Mouse (Mus musculus) brain, adult 2 months (tissue): ENCODE measurements around the gene Cntf.

ENCODE experiments used
- DNase-seq: peaks from one replicate; pipeline ENCODE4 v3.0.0; 2011; ENCODE audit warnings: low read depth, low spot score

Cntf gene

GRCm38 (mm10) chr19:12765308-12765707 is at the start of gene Cntf:
TSS of gene Cntf (minus strand) at chr19:12765632.
- no peak for DNase-seq

GRCm38 (mm10) chr19:12813883-12814282 is 48.5 kb upstream of the Cntf start:
- no peak for DNase-seq

- DNase-seq: no peak
These were observed 47.4 kb upstream of the Cntf start for GRCm38 (mm10) chr19:12812644-12813364.

DNA sequence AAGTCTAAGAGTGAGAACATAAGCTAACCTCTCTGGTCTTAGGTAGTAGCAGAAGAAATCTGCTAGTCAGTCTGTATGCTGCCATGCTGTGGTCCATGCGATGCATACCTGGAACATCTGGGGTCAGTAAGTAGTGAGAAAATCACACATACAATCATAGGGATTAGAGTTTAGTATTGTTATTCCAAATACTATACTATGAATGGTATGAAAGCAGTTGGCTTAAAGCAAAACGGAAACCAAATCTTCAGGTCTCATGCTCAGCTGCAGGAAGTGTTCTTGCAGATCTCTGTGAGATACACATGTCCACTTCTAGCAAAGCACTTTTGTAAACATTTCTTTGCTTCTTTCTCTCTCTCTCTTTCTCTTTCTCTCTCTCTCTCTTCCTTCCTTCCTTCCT is 40.8 kb upstream of the Cntf start:
- DNase-seq: no peak

GRCm38 (mm10) chr19:12805730-12806129 is 40.3 kb upstream of the Cntf start:
- no peak for DNase-seq

- DNase-seq: no peak
These were observed 38.8 kb upstream of the Cntf start for GRCm38 (mm10) chr19:12804237-12804636.

GRCm38 (mm10) chr19:12802830-12803229 is 37.4 kb upstream of the Cntf start:
- DNase-seq: peak; percentile 91

DNA sequence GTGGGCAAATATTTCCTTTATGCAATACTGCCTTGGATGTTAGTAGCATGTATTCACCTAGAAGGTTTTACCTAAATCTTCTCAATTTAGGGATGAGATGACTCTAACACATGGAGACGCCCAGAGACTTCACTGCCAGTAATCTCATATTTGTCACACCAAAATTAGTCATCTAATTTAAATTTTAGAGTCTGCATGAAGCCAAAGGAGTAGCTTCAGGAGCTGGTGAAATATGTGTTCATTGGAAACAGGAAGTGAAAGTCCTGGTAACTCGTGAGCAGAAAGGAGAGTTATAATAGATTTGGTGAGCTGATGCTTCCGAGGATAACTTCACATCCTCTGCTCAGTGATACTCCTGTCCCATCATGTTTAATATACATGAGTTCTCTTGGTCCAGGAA is 35.6 kb upstream of the Cntf start:
- DNase-seq: peak; percentile 16

- no peak for DNase-seq
These were observed 35.2 kb upstream of the Cntf start for GRCm38 (mm10) chr19:12800621-12801020.

- DNase-seq: no peak
These were observed 33.6 kb upstream of the Cntf start for GRCm38 (mm10) chr19:12799081-12799480.

GRCm38 (mm10) chr19:12798404-12798803 is 33.0 kb upstream of the Cntf start:
- DNase-seq: peak; percentile 13

GRCm38 (mm10) chr19:12797071-12797470 is 31.6 kb upstream of the Cntf start:
- DNase-seq: peak; percentile 84

- DNase-seq: peak; percentile 80
These were observed 31.0 kb upstream of the Cntf start for GRCm38 (mm10) chr19:12796328-12796931.

GRCm38 (mm10) chr19:12795511-12796327 is 30.3 kb upstream of the Cntf start, which contains the start of the genes Zfp91 and Lpxn:
TSS of gene Zfp91 (minus strand) at chr19:12796126.
TSS of gene Lpxn (plus strand) at chr19:12796193.
- peak; percentile 100 for DNase-seq

DNA sequence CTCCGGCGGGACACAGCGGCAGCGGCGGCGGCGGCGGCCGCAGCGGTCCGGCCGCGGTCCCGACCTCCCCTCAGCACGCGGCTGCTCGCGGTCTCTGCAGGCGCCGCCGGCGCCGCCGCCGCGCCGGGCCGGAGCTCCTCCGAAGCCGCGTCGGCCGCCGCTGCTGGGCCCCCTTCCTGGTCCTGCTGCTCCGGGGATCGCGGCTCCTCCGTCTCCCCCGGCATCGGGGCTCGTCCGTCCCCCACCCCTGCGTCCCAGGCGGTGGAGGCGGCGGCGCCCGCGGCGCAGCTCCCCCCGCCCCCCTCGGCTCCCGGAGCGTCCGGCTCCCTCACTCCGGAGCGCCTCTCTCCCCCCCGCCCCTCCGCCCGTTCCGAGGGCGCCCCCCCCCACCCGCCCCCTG is 29.7 kb upstream of the Cntf start:
- DNase-seq: no peak

DNA sequence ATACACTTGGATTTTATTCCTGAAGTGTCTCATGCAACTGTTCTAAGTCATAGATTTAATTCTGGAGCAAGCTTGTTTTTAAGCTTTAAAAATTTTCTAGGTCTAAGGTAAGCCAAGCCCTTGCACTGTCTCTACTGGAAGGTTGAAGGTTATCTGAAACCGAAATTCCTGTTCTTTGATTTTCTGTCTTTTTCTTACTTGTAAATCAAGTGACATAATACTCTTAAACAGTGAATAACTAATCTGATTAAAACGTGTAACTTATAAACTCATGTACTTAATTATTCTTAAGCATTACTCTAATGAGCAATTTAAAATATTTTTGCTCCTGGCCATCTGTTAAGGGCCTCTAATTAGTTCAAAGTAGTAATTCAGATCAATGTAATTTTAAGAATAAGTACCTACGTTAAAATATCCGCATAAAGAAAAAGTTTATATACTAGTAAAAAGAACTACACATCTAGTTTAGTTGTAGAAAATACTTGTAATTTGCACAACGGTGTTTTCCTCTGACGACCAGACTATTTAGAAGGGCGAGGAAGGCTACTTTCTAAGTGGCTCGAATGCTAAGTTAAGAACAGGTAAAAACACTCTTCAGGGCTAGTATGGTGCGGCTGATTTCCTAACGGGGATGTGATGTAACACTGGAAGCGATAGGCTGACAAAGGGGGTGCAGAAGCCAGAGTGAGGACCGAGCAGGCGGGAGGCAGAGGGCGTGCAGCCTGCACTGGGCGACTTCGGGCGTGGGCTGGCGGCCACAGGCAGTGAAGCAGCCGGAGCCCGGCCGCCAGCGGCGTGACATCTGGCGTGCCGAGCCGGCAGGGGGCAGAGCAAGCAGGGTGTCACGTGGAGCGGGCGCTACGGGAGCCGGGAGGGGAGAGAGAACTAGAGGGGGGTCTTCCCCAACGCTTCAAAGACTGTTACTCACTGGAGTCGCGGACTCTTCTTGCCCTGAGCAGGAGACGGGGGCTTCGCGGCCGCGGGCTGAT is 28.9 kb upstream of the Cntf start:
- DNase-seq: peak; percentile 94

DNA sequence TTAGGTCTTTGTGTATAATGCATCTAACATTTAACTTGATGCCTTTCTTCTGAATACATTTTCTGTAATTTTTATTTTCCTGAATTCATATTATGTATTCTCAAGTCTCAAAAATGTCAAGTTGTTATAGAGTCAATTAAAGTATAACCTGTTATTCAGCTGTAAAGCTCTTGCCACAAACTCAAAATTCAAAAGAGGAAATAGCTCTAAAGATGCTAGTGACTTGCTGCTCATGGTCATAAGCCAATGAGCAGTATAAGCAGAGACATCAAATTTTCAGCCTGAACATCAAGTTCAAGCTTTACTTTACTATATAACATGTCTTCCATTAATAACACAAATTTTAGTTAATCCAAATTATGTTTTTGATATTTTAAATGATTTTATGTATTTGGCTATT is 26.9 kb upstream of the Cntf start:
- DNase-seq: no peak

GRCm38 (mm10) chr19:12787721-12788120 is 22.3 kb upstream of the Cntf start:
- DNase-seq: peak; percentile 43

DNA sequence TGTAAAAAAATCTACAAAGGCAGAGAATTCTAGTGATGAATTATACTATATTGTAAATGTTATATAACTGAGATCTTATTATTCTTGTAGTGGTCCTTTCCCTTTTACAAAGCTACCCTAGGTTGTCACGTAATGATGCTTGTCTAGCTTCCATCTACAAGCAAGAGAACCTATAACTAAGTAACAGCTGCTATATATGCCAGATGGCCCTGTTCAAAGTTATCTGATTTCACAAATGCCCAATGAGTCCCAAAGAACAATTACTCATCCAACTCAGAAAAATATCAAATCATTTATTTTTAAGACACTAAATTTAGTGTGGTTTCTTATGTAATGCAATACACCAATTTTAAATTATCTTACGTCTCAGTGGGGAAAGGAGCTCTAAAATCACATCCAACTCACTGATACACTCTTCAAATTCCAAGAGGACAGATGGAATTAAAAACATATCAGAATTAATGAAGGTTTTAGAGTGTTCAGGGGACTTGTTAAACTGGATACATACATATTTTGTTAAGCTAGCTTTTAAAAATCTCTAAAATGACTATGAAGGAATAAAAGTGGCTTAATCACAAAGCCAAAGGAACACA is 21.5 kb upstream of the Cntf start:
- DNase-seq: peak; percentile 64

GRCm38 (mm10) chr19:12780437-12780836 is 15.0 kb upstream of the Cntf start:
- no peak for DNase-seq

DNA sequence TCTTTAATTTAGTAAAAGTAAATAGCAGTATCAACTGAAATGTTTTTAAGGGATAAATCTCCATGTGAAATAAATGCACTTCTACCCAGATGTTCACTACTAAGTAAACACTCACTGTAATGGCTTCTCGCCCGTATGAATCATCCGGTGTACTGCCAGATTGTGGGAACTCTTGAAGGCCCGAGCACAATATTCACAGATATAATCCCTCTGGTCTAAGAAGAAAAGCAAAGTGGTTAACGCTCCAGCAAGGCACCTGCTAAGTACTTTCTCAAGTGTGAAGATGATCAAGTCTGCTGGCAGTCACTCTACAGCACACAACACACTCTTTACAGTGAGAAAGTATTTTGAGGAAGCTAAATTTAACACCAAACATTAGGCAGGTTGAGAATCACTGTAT is 5.5 kb upstream of the Cntf start:
- peak; percentile 35 for DNase-seq
